Mouse (Mus musculus) NIH3T3 (cell line): ENCODE results near the gene Ltbr.
"Not testable (repeated sequence)": the region's sequence is repeated elsewhere in the genome, so short reads cannot be mapped to it uniquely, and the experiment has no call there.

Experiments used
- DNase-seq: peaks from one replicate; pipeline ENCODE4 v3.0.0-alpha.2; 2012; ENCODE audit warnings: low read depth

Gene Ltbr

DNA sequence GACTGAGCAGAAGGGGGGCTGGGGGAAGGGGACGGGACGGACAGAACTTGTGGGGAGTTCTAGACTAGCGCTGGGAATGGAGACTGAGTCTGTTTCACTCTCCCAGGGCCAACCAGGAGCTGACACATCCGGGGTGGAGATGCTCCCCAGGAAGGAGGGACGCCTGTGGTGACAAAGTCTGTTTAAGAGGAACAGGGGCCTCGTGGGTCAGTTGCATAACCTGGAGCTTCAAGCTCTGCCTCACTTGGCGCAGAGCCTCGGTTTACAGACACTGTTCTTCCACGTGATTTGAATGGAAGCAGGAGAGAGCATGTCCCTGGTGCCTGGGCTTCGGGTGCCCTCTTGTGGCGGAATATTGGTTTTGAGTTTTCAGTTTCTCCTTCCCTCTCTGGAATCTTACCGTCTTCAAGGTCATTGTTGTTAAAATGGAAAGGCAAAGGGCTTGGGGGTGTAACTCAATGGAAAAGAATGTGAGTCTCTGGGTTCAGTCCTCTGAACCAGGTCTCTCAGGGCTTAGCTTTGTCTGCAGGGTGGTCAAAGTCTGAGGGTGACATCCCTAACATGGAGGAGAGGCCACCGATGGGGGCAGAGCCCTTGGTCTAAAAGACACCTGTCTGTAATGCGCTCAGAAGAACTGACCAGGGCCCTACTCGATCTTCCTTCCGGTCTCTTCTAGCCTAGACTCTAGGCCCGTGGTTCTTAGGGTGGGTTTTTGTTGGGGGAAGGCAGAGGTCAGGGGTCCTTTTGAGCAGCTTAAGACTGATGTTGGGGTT lies 42.0 kb downstream of the Ltbr start:
- DNase-seq, result peak; percentile 98

DNA sequence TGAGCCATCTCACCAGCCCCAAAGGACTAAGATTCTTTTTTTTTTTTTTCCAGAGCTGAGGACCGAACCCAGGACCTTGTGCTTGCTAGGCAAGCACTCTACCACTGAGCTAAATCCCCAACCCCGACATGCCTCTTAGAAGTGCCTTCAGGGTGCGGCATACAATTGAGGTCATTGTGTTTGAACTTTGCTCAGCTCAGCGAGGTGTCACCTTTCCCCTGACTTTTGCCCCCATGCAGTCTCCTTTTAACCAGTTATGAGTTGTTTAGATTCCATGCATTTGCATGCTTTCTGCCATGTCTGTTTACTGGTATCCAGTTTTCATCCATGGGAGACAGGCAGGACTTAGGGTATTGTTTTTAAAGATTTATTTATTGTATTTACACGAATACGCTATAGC lies 44.9 kb downstream of the Ltbr start:
- no peak for DNase-seq

DNA sequence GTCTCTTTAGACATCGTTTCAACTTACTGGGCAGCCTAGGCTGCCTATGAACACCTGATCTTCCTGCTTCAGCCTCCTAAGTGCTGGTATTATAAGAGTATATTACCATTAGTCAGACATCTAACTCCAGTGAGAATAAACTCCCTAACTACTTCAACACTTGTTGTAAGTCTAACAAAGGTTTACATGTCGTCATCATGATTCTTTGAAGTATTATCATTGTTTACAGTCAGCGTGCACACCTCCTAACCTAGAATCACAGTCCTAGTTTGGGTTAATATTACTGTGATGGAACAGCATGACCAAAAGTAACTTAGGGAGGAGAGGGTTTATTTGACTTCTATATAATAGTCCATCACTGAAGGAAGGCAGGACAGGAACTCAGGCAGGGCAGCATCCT lies 46.2 kb downstream of the Ltbr start:
- DNase-seq, result no peak

DNA sequence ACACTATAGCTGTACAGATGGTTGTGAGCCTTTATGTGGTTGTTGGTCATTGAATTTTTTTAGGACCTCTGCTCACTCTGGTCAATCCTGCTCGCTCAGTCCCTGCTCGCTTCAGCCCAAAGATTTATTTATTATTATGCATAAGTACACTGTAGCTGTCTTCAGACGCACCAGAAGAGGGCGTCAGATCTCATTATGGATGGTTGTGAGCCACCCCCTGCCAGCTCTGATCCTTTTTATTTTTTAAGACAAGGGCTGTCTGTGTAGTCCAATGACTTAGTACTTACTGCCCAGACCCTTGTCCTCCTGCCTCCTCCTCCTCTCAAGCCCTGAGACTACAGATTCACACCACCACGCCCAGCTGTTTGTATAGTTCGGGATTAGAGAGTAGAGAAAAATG lies 47.1 kb downstream of the Ltbr start:
- DNase-seq, result not testable (repeated sequence)

DNA sequence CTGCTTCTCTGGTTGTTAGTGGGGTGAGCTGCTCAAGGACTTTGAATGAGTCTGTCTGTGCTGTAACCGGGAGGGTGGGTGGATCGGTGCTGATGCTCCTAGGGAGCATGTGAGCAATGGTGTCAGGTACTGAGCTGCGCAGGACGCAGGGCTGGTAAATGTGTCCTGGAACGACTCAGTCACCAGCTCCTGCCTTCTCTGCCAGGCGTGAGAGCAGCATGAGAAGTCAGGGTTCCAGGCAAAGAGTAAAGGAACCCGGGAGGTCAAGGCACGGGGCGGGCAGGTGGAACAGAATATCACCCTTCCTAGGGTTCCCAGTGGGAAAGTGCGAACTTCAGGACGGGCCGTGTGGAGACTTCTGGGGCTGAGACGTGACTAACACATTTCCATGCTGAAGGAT lies 47.6 kb downstream of the Ltbr start:
- no peak for DNase-seq

DNA sequence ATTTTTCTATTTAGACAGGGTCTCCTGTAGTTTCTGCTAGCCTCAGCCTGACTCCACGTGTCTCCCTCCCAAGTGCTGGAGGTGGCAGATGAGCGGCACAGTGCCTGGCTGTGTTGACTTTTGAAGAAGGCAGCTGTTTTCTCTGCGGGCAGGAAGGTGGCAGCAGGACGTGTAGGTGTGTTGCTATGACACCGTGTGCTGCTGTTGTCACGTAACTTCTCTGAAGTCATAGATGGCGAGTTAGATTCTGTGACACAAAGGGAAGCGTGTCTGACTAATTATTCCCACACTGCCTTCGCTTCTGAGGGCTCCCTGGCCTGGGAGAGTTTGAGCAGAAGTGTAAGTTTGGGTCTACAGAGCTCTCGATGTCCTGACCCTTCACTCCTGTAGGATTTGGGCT lies 48.4 kb downstream of the Ltbr start:
- no peak for DNase-seq

DNA sequence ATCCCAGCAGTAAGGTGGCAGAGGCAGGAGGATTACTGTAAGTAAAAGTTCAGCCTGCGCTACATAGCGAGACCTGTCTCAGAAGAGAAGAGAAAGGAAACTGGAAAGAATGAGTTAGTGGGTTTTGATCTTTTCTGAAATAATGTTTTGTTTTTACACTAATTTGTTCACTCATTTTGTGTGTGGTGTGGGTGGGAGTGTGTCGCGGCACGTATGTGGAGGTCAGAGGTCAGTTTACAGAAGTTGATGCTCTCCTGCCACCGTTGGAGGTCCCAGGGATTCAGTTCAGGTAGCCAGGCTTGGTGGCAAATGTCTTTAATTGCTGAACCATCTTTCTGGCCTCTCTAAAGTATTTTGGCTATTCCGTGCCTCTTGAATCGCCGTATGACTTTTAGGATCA lies 49.5 kb downstream of the Ltbr start:
- no peak for DNase-seq

DNA sequence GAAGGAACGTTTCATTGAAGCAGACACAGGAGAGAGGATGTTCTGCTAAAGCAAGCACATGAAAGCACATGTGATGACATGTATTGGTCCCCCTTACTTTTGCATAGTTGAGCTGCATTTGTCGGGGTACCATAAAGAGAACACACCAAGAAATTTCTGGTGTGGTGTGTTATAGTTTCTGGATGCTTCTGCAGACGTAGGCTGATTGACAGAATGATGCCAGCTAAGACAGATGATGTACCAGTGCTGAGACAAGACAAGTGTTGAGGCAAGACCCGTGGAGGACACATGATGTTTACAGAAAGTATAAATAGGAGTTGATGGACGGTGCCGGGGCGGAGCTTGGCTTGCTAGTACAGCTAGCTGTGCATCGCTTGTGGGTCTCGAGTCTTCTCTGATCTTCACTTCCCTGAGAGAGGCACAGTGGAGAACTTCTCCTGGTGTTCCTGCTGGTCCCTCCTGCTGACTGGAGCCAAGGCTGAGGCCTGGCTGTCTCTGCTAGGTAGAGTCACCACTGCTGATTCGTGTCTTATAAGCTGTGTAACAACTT lies 53.6 kb downstream of the Ltbr start:
- no peak for DNase-seq
